Mouse (Mus musculus) midbrain, embryonic 16.5 days (tissue): Measurements from ENCODE around the gene Rnf182. TPM values are rescaled to one million over a fixed set of nuclear protein-coding genes. Genes with fewer than 3 reads are reported as not detected.
A peak's percentile ranks its signal among the peaks of the same experiment; 100 is the strongest.

Experiments used
- ATAC-seq: fragments of 200-750 bp; cut with Nextera tagmentation; 2 replicates; pipeline ENCODE4 v1.8.0; 2017; ENCODE audit warnings: moderate TSS enrichment
- H3K27ac ChIP-seq: fragments of 300-500 bp; sonication (generic); 2 replicates; pipeline ENCODE4 v1.5.1; 2014; ENCODE audit warnings: mild to moderate bottlenecking, low read length, mixed read lengths
- H3K27me3 ChIP-seq: fragments of 300-500 bp; sonication (generic); 2 replicates; pipeline ENCODE4 v1.6.1; 2014; ENCODE audit warnings: low read depth, low read length, mixed read lengths; ENCODE audit not compliant: control insufficient read depth, insufficient read depth
- H3K36me3 ChIP-seq: fragments of 300-500 bp; sonication (generic); 2 replicates; pipeline ENCODE4 v1.6.1; 2014; ENCODE audit warnings: mild to moderate bottlenecking, low read length, moderate library complexity, mixed read lengths; ENCODE audit not compliant: control insufficient read depth, insufficient read depth
- H3K4me1 ChIP-seq: fragments of 300-500 bp; sonication (generic); 2 replicates; pipeline ENCODE4 v1.6.1; 2014; ENCODE audit warnings: mild to moderate bottlenecking, low read length, mixed read lengths; ENCODE audit not compliant: control insufficient read depth, insufficient read depth
- H3K4me2 ChIP-seq: fragments of 300-500 bp; sonication (generic); 2 replicates; pipeline ENCODE4 v1.6.1; 2014; ENCODE audit warnings: mild to moderate bottlenecking, low read length, mixed read lengths
- H3K4me3 ChIP-seq: fragments of 300-500 bp; sonication (generic); 2 replicates; pipeline ENCODE4 v1.5.1; 2014; ENCODE audit warnings: low read depth, mild to moderate bottlenecking, low read length, moderate library complexity, mixed read lengths
- H3K9ac ChIP-seq: fragments of 300-500 bp; sonication (generic); 2 replicates; pipeline ENCODE4 v1.6.1; 2014; ENCODE audit warnings: low read depth, low read length, mixed read lengths
- H3K9me3 ChIP-seq: fragments of 300-500 bp; sonication (generic); replicated peaks from 2 replicates; pipeline ENCODE4 v1.6.1; 2014; ENCODE audit warnings: mild to moderate bottlenecking, low read length, mixed read lengths; ENCODE audit not compliant: control insufficient read depth, poor library complexity, severe bottlenecking
- WGBS: fragments of 180-500 bp; shearing (Covaris S2); extraction: QIAGEN DNeasy Blood & Tissue Kit; methylation state at CpG from one replicate; pipeline ENCODE4 v1.1.7; 2014; 5-methylcytosine and 5-hydroxymethylcytosine counted together
- polyA plus RNA-seq: library from polyadenylated mRNA; unstranded; fragments of >200 nt; fragmentation: Nextera tagmentation; extraction: Ambion mirVana; gene quantifications from 2 replicates; pipeline ENCODE4 v1.2.1, GENCODE M21; 2015

Rnf182 gene
- polyA plus RNA-seq: 32.7 and 38.9 TPM in 2 replicates

DNA sequence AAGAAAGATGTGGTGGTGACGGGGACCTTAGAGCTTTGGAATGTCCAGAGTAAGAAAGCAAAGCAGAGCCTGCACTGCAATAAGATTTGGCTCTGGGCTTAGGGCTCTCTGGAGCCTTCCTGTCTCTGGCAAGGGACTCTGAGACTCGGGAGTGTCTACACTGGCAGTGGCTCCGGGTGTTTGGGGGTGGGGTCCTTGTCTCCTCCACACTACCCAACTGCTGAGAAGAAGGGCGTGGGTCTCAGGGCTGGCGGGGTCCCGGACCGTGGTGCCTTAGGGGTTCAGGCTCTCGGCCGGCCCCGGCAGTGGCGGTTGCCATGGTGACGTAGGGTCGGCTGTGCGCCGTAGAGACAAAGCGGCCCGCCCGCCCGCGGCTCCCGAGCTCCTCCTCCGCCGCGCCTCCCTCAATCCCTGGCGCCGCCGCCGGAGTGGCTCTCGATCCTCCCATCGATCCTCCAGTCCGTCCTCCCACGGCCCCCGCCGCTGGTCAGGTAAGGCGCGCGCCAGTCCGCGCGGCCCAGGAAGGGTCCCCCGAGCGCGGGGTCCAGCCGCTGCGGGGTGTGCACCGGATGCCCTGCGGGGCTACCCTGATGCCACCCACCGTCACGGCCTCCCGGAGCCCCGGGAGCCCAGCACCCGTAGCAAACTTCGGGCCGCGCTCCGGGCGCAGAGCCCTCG lies at the start of gene Rnf182:
TSS of gene Rnf182 (plus strand) at position 134 of the 678 bp plus-strand sequence.
- no peaks in the 10 kb centered on the region for H3K27me3 ChIP-seq
- peak within 1 kb of the TSS; percentile 90 for H3K9ac ChIP-seq
- peak within 1 kb of the TSS; percentile 85 for H3K27ac ChIP-seq
- H3K4me2 ChIP-seq: peak within 1 kb of the TSS; percentile 78
- peak within 1 kb of the TSS; percentile 88 for H3K4me3 ChIP-seq
- H3K4me1 ChIP-seq: peaks cover 21% of the 10 kb centered on the region
- ATAC-seq: peak; percentile 93
- under 1% methylated on average over 55 of the region's 58 CpGs for whole genome bisulfite sequencing
- H3K36me3 ChIP-seq: no peaks in the 10 kb centered on the region
- H3K9me3 ChIP-seq: no peaks in the 10 kb centered on the region

DNA sequence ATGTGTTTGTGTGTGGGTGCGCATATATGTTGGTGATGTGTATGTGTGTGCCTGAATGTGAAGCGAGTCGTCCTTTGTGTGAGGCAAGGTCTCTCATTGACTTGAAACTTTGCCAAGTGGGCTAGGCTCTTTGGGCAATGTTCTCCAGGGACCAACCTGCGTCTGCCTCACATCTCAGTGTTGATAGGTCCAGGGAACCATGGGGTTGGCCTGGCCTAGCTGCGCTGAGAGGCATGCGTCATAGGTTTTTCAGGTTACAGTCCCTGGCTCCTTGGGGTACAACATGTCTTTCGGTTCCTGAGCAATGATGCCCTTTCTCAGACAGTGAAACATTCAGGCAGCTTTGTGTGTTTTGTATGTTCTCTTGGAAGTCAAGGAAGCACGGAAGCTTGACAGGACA lies 49.3 kb upstream of the Rnf182 start:
- Histone ChIP-seq H3K4me3 (no peak overlapping the region), H3K4me1 (peaks cover 10% of the 10 kb centered on the region; the same call in 1 of the 2 replicates), H3K9me3 (no peaks in the 10 kb centered on the region; the same call in 1 of the 2 replicates), H3K27me3 (no peaks in the 10 kb centered on the region), H3K9ac (no peak overlapping the region), H3K4me2 (no peak overlapping the region), H3K36me3 (no peaks in the 10 kb centered on the region), H3K27ac (no peak overlapping the region)
- 91% methylated on average over 8 of the region's 8 CpGs for WGBS
- no peak for ATAC-seq

DNA sequence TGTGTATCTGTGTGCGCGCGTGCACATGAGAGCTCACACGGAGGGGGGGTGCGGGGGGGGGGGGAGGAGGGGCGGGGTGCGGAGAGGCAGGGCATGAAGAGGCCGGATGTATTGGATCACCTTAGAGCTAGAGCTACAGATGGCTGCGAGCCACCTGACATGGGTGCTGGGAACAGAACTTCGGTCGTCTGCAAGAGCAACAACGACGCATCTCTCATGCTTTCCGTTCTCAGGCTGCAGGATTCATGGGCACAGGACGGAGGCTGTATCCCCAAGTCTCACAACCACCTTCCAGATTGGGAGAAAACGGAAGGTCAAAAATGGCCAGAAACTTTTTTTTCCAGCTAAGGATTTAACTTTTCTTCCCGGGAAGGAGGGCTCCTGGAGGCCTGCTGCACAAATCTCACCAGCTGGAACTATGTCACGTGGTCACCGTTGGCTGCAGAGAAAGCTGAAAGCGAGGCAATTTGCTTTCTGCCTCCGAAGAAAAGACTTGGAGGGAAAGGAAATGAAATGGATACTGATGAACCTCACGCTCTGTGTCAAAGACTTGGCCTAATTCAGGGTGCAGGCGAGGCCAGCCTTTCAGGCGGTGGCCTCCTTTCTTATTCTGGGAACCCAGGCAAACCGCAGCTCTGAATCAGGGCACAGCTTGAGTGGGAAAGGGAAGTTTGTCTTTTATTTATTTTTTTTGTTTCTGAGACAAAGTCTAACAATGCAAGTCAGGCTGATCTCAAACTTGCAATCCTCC lies 48.2 kb upstream of the Rnf182 start:
- Histone ChIP-seq H3K4me1 (peaks cover 10% of the 10 kb centered on the region; the same call in 1 of the 2 replicates), H3K36me3 (no peaks in the 10 kb centered on the region), H3K9ac (no peak overlapping the region), H3K9me3 (no peaks in the 10 kb centered on the region; the same call in 1 of the 2 replicates), H3K4me2 (0 out of 2 replicates have a peak overlapping the region, but pooled peaks have one; percentile 21), H3K4me3 (no peak overlapping the region), H3K27ac (no peak overlapping the region), H3K27me3 (no peaks in the 10 kb centered on the region)
- no peak for ATAC-seq
- 63% methylated on average over 24 of the region's 25 CpGs for WGBS

DNA sequence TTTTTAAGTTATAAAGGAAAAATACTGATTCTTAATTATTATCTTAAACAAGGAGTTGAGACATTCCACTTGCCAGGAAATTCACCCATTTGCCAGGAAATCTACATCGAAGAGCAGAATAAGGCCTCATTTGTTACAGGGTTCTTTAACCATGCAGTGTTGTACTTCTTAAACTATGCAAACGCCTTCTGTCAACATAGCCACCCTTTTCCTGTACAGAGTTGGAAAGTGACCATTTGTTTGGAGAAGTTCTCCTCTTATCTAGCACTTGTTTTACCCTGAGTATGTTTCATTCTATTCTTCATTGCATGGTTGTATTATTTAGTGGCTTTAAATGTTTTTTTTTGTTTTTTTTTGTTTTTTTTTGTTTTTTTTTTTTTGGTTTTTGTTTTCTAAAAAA lies 41.5 kb upstream of the Rnf182 start:
- Histone ChIP-seq H3K4me1 (no peaks in the 10 kb centered on the region), H3K27ac (no peak overlapping the region), H3K36me3 (no peaks in the 10 kb centered on the region), H3K4me3 (no peak overlapping the region), H3K9ac (no peak overlapping the region), H3K9me3 (no peaks in the 10 kb centered on the region; the same call in 1 of the 2 replicates), H3K4me2 (no peak overlapping the region), H3K27me3 (no peaks in the 10 kb centered on the region)
- WGBS: 68% methylated on average over 2 of the region's 2 CpGs
- no peak for ATAC-seq

DNA sequence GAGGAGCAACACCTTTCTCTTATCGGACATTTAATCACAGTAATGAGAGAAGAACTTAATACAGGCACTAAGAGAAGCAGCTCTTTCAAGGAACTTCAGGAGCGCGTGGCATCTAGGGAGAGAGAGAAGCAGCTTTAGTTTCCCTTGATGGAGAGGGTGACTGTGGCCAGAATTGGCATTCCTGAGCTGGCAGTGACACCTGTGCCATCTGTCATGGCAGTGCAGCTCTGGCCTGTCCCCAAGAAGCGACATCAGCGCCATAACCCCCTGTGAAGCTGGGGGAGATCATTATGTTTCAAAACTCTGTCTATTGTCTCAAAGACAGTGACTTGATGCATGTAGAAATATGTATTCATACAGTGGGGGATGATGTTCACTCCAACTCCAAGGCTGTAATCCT lies 40.1 kb upstream of the Rnf182 start:
- no peak for ATAC-seq
- Histone ChIP-seq H3K27me3 (no peaks in the 10 kb centered on the region), H3K9ac (no peak overlapping the region), H3K4me3 (no peak overlapping the region), H3K36me3 (no peaks in the 10 kb centered on the region), H3K4me2 (no peak overlapping the region), H3K4me1 (no peaks in the 10 kb centered on the region), H3K27ac (no peak overlapping the region), H3K9me3 (no peaks in the 10 kb centered on the region; the same call in 1 of the 2 replicates)
- 92% methylated on average over 5 of the region's 5 CpGs for WGBS

DNA sequence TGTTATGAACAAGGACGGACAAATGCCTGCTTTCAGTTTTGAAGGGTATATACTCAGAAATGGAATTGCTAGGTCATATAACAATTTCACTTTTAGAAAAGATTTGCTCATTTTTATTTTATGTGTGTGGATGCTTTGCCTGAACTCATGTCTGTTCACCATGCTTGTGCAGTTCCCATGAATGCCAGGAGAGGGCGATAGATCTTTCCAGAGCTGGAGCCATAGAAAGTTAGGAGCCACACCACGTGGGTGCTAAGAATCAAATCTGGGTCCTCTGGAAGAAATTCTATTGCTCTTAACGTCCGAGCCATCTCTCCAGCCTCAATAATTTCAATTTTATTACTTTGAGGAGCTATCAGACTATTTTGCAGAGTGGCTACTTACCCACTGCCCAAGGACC lies 38.3 kb upstream of the Rnf182 start:
- Histone ChIP-seq H3K36me3 (no peaks in the 10 kb centered on the region), H3K9me3 (no peaks in the 10 kb centered on the region), H3K27ac (no peak overlapping the region), H3K4me3 (no peak overlapping the region), H3K9ac (no peak overlapping the region), H3K4me1 (no peaks in the 10 kb centered on the region), H3K27me3 (no peaks in the 10 kb centered on the region), H3K4me2 (no peak overlapping the region)
- no peak for ATAC-seq
- 71% methylated on average over 5 of the region's 5 CpGs for WGBS

DNA sequence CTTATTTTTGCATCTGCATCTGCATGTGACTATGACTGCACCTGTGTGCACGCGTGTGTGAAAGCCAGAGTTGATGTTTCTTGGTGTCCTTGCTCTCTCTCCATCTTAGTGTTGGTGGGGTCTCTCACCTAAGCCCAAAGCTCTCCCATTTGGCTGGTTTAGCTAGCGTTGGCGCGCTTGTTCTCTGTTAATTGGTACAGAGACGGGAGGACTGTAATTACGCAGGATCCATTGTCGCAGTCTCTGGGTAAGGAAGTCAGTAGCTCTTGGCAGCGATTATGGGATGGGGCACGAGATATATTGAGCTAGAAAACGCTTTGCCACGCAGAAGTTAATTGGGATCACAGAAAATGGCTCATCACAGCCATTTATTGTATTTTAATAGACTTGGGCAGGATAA lies 37.7 kb upstream of the Rnf182 start:
- Histone ChIP-seq H3K4me1 (no peaks in the 10 kb centered on the region), H3K4me3 (no peak overlapping the region), H3K4me2 (no peak overlapping the region), H3K27me3 (no peaks in the 10 kb centered on the region), H3K36me3 (no peaks in the 10 kb centered on the region), H3K27ac (no peak overlapping the region), H3K9me3 (no peaks in the 10 kb centered on the region), H3K9ac (no peak overlapping the region)
- ATAC-seq: no peak
- WGBS: 85% methylated on average over 12 of the region's 12 CpGs

DNA sequence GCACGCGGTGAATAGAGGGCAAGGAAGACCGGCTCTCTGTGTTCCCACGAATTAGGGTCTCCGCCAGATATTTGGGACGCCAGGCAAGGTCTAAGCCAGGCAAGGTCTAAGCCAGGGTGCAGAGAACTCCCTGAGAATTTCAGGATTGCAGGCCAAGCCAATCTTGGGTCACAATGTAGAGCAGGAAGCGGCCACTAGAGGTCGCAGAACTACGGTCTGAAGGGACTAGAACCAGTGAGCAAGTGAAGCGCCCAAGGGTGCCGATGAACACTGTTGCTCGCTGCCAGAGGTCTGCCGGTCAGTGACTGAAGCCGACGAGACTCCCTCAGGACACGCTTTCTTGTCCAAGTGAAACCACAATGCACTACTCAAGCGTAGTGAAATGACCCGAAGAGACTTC lies 35.8 kb upstream of the Rnf182 start:
- no peak overlapping the region for H3K27ac ChIP-seq
- no peak overlapping the region for H3K4me3 ChIP-seq
- no peak overlapping the region for H3K4me2 ChIP-seq
- no peak for ATAC-seq
- WGBS: 21% methylated on average over 18 of the region's 18 CpGs
- no peaks in the 10 kb centered on the region for H3K9me3 ChIP-seq
- no peak overlapping the region for H3K9ac ChIP-seq
- H3K36me3 ChIP-seq: no peaks in the 10 kb centered on the region
- peaks cover 4% of the 10 kb centered on the region; the same call in 1 of the 2 replicates for H3K4me1 ChIP-seq
- no peaks in the 10 kb centered on the region for H3K27me3 ChIP-seq

DNA sequence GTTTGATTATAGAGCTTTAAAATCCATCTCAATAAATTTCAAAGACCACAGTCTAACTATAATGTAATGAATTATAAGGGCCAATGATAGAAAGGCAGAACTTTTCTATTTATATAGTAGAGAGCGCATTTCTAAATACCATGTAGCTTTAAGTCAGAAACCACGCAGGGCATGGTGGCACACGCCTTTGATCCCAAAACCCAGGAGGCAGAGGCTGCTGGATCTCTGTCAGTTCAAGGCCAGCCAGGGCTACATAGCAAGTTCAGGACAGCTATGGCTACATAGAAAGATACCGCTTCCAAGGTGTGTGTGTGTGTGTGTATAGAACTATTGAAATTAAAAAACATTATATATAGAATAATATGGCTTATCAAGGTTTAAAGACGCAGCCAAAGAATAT lies 34.8 kb upstream of the Rnf182 start:
- H3K4me3 ChIP-seq: no peak overlapping the region
- H3K4me2 ChIP-seq: no peak overlapping the region
- H3K9ac ChIP-seq: no peak overlapping the region
- ATAC-seq: no peak
- no peak overlapping the region for H3K27ac ChIP-seq
- H3K4me1 ChIP-seq: peaks cover 4% of the 10 kb centered on the region; the same call in 1 of the 2 replicates
- no peaks in the 10 kb centered on the region for H3K27me3 ChIP-seq
- 94% methylated on average over 5 of the region's 5 CpGs for WGBS
- H3K36me3 ChIP-seq: no peaks in the 10 kb centered on the region
- no peaks in the 10 kb centered on the region for H3K9me3 ChIP-seq
